Mouse (Mus musculus): ENCODE data around the gene Tox2.

DNA sequence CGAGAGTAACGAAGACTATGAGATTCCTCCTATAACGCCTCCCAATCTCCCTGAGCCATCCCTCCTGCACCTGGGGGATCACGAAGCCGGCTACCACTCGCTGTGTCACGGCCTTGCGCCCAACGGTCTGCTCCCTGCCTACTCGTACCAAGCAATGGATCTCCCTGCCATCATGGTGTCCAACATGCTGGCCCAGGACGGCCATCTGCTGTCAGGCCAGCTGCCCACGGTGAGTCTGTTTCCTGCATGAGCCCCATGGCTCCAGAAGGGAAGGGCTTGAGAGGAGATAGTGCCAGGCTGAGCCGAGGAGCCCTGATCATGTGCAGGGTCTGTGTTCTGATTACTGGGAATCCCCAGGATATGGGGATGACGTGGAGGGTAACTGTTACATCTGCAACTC lies 73.1 kb downstream of the Tox2 start:
- TF ChIP-seq CHD2 (IDR thresholded peaks at IDR 0.05; ENCODE audit: low read depth, low read length), result no peak
- no peak for TF ChIP-seq ZNF384 (IDR thresholded peaks at IDR 0.05; ENCODE audit: low read depth, low read length)

Data from ES-E14 (cell line).